Mouse (Mus musculus): ENCODE measurements at regions not wholly inside any gene's neighbourhood (a gene's known extent, or its start where the extent isn't known, plus 50 kb on each side); places are given as distances from the start of the nearest gene placed in this dataset.

DNA sequence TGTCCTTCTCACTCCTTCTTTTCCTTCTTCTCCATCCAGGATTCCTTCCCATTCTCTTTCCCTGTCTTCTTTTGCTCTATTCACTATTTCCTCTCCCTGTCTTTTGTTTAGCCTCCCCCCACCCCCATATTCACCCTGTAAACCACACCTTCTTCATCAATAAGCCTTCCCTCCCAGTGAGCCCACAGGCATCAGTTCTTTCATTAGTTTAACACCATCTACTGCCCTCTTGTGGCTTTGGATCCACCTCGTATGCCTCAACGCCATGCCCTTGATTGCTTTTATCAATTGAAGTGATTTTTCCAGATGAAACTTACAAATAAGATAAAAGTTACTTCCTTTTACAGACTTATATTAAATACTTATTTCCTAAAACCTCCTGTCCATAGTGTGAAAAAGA lies 494.7 kb upstream of the Nova1 start:
- Histone ChIP-seq H3K4me3 (ENCODE audit: low read depth, low read length) (no peak overlapping the region), H3K4me2 (no peak overlapping the region), H3K4me1 (ENCODE audit: control insufficient read depth, insufficient read depth, low read length) (no peaks in the 10 kb centered on the region), H3K27ac (ENCODE audit: low read depth, low read length) (no peak overlapping the region), H3K9me3 (replicated peaks; ENCODE audit: control insufficient read depth, low read length) (no peaks in the 10 kb centered on the region), H3K9ac (ENCODE audit: low read depth, low read length) (no peak overlapping the region), H3K36me3 (ENCODE audit: control insufficient read depth, insufficient read depth, low read length) (no peaks in the 10 kb centered on the region), H3K27me3 (ENCODE audit: control insufficient read depth, insufficient read depth, low read length) (no peaks in the 10 kb centered on the region)
- 17% methylated on average over 2 of the region's 2 CpGs for WGBS (ENCODE audit: insufficient replicate concordance)
- no peak for ATAC-seq (replicated peaks; ENCODE audit: insufficient number of reproducible peaks, low FRiP score, low TSS enrichment)

DNA sequence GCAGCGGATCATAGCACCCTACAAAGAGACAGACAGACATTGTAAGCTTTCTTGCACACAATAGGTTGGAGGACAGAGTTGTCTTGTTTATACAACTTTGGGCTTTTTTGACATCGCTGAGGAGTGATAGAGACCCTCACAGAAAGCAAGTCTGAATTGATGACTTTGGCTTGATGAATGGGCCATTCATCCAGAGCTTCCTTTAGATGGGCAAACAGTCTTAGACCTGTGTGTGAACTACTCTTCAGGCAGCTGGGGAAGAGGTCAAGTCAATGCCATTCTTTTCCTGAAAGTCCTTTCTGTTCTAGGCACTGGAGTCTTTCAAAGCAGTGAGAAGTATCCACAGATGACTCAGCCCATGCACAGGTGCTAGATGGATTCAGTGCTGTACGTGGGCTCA lies 457.2 kb upstream of the Nova1 start:
- Histone ChIP-seq H3K27me3 (ENCODE audit: control insufficient read depth, insufficient read depth, low read length) (no peaks in the 10 kb centered on the region), H3K4me1 (ENCODE audit: control insufficient read depth, insufficient read depth, low read length) (no peaks in the 10 kb centered on the region), H3K4me2 (no peak overlapping the region), H3K9me3 (replicated peaks; ENCODE audit: control insufficient read depth, low read length) (no peaks in the 10 kb centered on the region), H3K27ac (ENCODE audit: low read depth, low read length) (no peak overlapping the region), H3K36me3 (ENCODE audit: control insufficient read depth, insufficient read depth, low read length) (no peaks in the 10 kb centered on the region), H3K4me3 (ENCODE audit: low read depth, low read length) (no peak overlapping the region), H3K9ac (ENCODE audit: low read depth, low read length) (no peak overlapping the region)
- no peak for ATAC-seq (replicated peaks; ENCODE audit: insufficient number of reproducible peaks, low FRiP score, low TSS enrichment)
- WGBS (ENCODE audit: insufficient replicate concordance), result 56% methylated on average over 3 of the region's 3 CpGs

DNA sequence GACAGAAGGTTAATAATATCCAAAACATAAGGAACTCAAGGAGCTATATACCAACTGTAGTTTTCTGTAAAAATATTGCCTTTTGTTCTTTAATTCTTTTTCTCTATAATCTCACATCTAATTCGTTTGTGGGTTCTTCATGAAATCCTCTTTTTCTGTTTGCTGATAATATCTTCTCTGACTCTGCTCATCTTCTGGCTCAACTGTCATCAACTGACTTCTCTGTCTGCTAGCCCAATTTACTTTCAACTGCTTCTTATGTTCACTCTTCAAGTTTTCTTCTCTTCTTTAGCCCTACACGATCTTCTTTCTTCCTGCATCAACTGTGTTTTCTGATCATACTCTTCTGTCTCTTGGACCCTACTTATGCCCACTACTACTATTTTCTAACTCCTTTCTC lies 453.6 kb upstream of the Nova1 start:
- Histone ChIP-seq H3K27ac (ENCODE audit: low read depth, low read length) (no peak overlapping the region), H3K36me3 (ENCODE audit: control insufficient read depth, insufficient read depth, low read length) (no peaks in the 10 kb centered on the region), H3K4me3 (ENCODE audit: low read depth, low read length) (no peak overlapping the region), H3K4me1 (ENCODE audit: control insufficient read depth, insufficient read depth, low read length) (no peaks in the 10 kb centered on the region), H3K9ac (ENCODE audit: low read depth, low read length) (no peak overlapping the region), H3K27me3 (ENCODE audit: control insufficient read depth, insufficient read depth, low read length) (no peaks in the 10 kb centered on the region), H3K9me3 (replicated peaks; ENCODE audit: control insufficient read depth, low read length) (no peaks in the 10 kb centered on the region), H3K4me2 (no peak overlapping the region)
- WGBS (ENCODE audit: insufficient replicate concordance), result 75% methylated on average over 2 of the region's 2 CpGs
- no peak for ATAC-seq (replicated peaks; ENCODE audit: insufficient number of reproducible peaks, low FRiP score, low TSS enrichment)

GRCm38 (mm10) chr12:47264118-47264517 lies 445.4 kb upstream of the Nova1 start:
- no peak for ATAC-seq (replicated peaks; ENCODE audit: insufficient number of reproducible peaks, low FRiP score, low TSS enrichment)
- Histone ChIP-seq H3K4me2 (no peak overlapping the region), H3K9ac (ENCODE audit: low read depth, low read length) (no peak overlapping the region), H3K4me1 (ENCODE audit: control insufficient read depth, insufficient read depth, low read length) (no peaks in the 10 kb centered on the region), H3K36me3 (ENCODE audit: control insufficient read depth, insufficient read depth, low read length) (no peaks in the 10 kb centered on the region), H3K9me3 (replicated peaks; ENCODE audit: control insufficient read depth, low read length) (no peaks in the 10 kb centered on the region), H3K27me3 (ENCODE audit: control insufficient read depth, insufficient read depth, low read length) (no peaks in the 10 kb centered on the region), H3K27ac (ENCODE audit: low read depth, low read length) (no peak overlapping the region), H3K4me3 (ENCODE audit: low read depth, low read length) (no peak overlapping the region)
- 72% methylated on average over 1 of the region's 1 CpGs for WGBS (ENCODE audit: insufficient replicate concordance)

- Histone ChIP-seq H3K4me1 (ENCODE audit: control insufficient read depth, insufficient read depth, low read length) (no peaks in the 10 kb centered on the region), H3K4me3 (ENCODE audit: low read depth, low read length) (no peak overlapping the region), H3K36me3 (ENCODE audit: control insufficient read depth, insufficient read depth, low read length) (no peaks in the 10 kb centered on the region), H3K9ac (ENCODE audit: low read depth, low read length) (no peak overlapping the region), H3K27ac (ENCODE audit: low read depth, low read length) (no peak overlapping the region), H3K4me2 (no peak overlapping the region), H3K27me3 (ENCODE audit: control insufficient read depth, insufficient read depth, low read length) (no peaks in the 10 kb centered on the region), H3K9me3 (replicated peaks; ENCODE audit: control insufficient read depth, low read length) (no peaks in the 10 kb centered on the region)
- ATAC-seq (replicated peaks; ENCODE audit: insufficient number of reproducible peaks, low FRiP score, low TSS enrichment), result no peak
- WGBS (ENCODE audit: insufficient replicate concordance), result 64% methylated on average over 1 of the region's 1 CpGs
Measured at GRCm38 (mm10) chr12:47263408-47263807, 444.7 kb upstream of the Nova1 start.

DNA sequence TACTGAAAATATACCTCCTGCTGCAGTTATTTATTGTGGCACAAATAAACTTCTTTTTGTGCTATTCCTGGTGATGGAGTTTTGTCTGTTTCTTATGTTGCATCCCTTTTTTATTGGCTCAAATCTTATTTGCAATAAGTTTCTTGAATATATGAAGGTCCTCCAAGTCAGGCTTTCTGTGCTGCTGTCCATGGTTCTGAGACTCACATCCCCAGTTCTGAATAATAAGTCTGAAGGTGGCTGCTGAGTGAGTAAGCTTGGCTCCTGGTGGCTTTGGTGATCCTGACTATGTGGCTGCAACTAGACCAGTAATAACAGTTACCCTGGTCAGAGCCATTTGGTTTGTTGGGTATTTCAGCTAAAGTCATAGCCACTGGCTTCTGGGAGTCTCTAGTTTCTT lies 433.6 kb upstream of the Nova1 start:
- Histone ChIP-seq H3K4me3 (ENCODE audit: low read depth, low read length) (no peak overlapping the region), H3K4me1 (ENCODE audit: control insufficient read depth, insufficient read depth, low read length) (no peaks in the 10 kb centered on the region), H3K9me3 (replicated peaks; ENCODE audit: control insufficient read depth, low read length) (no peaks in the 10 kb centered on the region), H3K4me2 (no peak overlapping the region), H3K27me3 (ENCODE audit: control insufficient read depth, insufficient read depth, low read length) (no peaks in the 10 kb centered on the region), H3K9ac (ENCODE audit: low read depth, low read length) (no peak overlapping the region), H3K36me3 (ENCODE audit: control insufficient read depth, insufficient read depth, low read length) (no peaks in the 10 kb centered on the region), H3K27ac (ENCODE audit: low read depth, low read length) (no peak overlapping the region)
- no peak for ATAC-seq (replicated peaks; ENCODE audit: insufficient number of reproducible peaks, low FRiP score, low TSS enrichment)

DNA sequence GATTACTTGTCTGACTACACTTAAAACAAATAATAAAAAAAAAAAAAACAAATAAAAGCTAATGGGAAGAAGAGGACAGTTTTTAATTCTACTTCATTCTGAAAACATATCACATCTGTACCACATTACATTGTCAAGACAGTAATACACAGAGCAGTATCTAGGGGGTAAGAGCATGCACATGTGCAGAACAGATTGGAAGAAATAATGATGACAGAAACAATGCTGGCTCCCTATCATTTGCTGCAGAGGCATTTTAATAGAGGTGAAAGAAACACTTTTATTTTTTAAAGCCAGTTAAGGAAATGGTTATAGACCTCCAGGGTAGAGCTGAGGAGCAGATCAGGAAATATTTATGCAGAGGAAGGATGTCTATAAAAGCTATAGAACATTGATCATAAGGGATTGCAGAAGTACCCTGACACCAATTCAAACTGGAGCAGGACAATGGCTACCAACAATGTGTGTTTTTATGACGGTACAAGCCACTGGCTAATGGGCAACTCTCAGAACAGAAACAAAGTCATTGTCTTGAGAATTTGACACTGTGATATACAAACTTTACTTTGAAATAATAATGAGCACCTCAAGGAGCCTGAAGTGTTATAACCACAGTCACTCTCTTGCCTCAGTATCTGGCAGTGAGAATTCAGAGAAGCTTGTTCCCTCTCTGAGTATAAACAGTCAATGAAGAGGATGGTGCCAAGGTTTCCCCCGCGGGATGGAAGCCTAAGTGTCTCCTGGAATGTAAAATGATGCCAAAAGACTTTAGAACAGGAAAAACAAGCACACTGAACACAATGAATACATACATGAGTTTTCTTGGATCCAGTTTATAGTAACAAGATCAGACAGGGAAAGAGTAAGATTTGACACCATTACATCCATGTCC lies 425.1 kb upstream of the Nova1 start:
- H3K4me1 ChIP-seq (ENCODE audit: control insufficient read depth, insufficient read depth, low read length), result no peaks in the 10 kb centered on the region
- ATAC-seq (replicated peaks; ENCODE audit: insufficient number of reproducible peaks, low FRiP score, low TSS enrichment), result no peak
- H3K27me3 ChIP-seq (ENCODE audit: control insufficient read depth, insufficient read depth, low read length), result no peaks in the 10 kb centered on the region
- 65% methylated on average over 3 of the region's 3 CpGs for WGBS (ENCODE audit: insufficient replicate concordance)
- no peaks in the 10 kb centered on the region for H3K36me3 ChIP-seq (ENCODE audit: control insufficient read depth, insufficient read depth, low read length)
- H3K9ac ChIP-seq (ENCODE audit: low read depth, low read length), result no peak overlapping the region
- no peak overlapping the region for H3K27ac ChIP-seq (ENCODE audit: low read depth, low read length)
- H3K4me2 ChIP-seq, result no peak overlapping the region
- no peak overlapping the region for H3K4me3 ChIP-seq (ENCODE audit: low read depth, low read length)
- no peaks in the 10 kb centered on the region for H3K9me3 ChIP-seq (replicated peaks; ENCODE audit: control insufficient read depth, low read length)

DNA sequence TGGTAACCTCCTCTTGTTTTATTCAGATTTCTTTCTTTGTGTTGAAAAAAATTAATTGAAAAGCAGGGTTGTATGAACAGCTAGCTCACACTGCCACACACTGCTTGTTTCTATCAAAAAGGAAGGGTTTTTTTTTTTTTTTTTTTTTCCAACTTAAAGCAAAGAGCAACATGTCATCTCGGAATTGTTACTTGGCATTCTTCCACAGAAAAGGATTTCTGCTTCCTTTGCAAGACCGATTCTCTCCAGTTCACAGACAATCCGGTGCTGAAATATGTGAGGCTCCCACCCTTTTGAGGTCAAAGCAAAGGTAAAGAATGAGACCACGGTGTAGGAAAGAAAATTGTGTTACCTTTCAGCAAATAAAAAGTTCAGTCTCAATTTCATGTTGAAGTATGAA lies 401.3 kb upstream of the Nova1 start:
- 47% methylated on average over 4 of the region's 4 CpGs for WGBS (ENCODE audit: insufficient replicate concordance)
- H3K27me3 ChIP-seq (ENCODE audit: control insufficient read depth, insufficient read depth, low read length), result no peaks in the 10 kb centered on the region
- H3K36me3 ChIP-seq (ENCODE audit: control insufficient read depth, insufficient read depth, low read length), result no peaks in the 10 kb centered on the region
- H3K4me3 ChIP-seq (ENCODE audit: low read depth, low read length), result no peak overlapping the region
- ATAC-seq (replicated peaks; ENCODE audit: insufficient number of reproducible peaks, low FRiP score, low TSS enrichment), result no peak
- no peak overlapping the region for H3K4me2 ChIP-seq
- H3K9me3 ChIP-seq (replicated peaks; ENCODE audit: control insufficient read depth, low read length), result no peaks in the 10 kb centered on the region
- no peak overlapping the region for H3K27ac ChIP-seq (ENCODE audit: low read depth, low read length)
- no peak overlapping the region for H3K9ac ChIP-seq (ENCODE audit: low read depth, low read length)
- H3K4me1 ChIP-seq (ENCODE audit: control insufficient read depth, insufficient read depth, low read length), result no peaks in the 10 kb centered on the region

DNA sequence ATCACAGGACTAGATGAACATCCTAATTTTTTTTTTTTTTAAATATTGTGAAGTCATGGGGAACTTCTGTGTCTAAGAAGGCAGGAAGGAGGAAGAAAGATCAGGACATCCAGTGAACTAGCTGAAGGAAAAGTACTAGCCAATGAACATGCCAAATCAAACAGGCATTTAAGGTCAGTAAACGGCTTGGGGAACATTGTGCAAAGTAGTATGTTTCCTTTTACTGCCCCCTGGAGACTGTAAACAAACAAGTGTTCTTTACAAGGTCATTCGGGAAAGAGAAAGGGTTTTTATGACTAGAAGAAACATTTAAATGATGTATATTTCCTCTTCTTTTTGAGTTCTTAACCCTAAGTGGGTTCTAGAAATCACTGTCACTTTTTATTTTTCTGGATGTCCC lies 400.6 kb upstream of the Nova1 start:
- no peak overlapping the region for H3K4me2 ChIP-seq
- H3K36me3 ChIP-seq (ENCODE audit: control insufficient read depth, insufficient read depth, low read length), result no peaks in the 10 kb centered on the region
- WGBS (ENCODE audit: insufficient replicate concordance), result 54% methylated on average over 2 of the region's 2 CpGs
- no peaks in the 10 kb centered on the region for H3K4me1 ChIP-seq (ENCODE audit: control insufficient read depth, insufficient read depth, low read length)
- ATAC-seq (replicated peaks; ENCODE audit: insufficient number of reproducible peaks, low FRiP score, low TSS enrichment), result no peak
- H3K4me3 ChIP-seq (ENCODE audit: low read depth, low read length), result no peak overlapping the region
- H3K27ac ChIP-seq (ENCODE audit: low read depth, low read length), result no peak overlapping the region
- H3K9me3 ChIP-seq (replicated peaks; ENCODE audit: control insufficient read depth, low read length), result no peaks in the 10 kb centered on the region
- H3K27me3 ChIP-seq (ENCODE audit: control insufficient read depth, insufficient read depth, low read length), result no peaks in the 10 kb centered on the region
- no peak overlapping the region for H3K9ac ChIP-seq (ENCODE audit: low read depth, low read length)
